Mouse (Mus musculus) cortical plate, adult 2 months (tissue): ENCODE measurements around the gene 2610042L04Rik.
"Not testable (repeated sequence)": the region's sequence is repeated elsewhere in the genome, so short reads cannot be mapped to it uniquely, and the experiment has no call there.

Source experiments
- CTCF ChIP-seq: fragments of 200-500 bp; IDR thresholded peaks from 2 replicates; pipeline ENCODE4 v1.5.1; 2011; ENCODE audit warnings: mild to moderate bottlenecking, control low read depth, low read length; ENCODE audit not compliant: insufficient read depth; ENCODE audit errors: extremely low read depth
- POLR2A ChIP-seq: fragments of 200-500 bp; IDR thresholded peaks from 2 replicates; pipeline ENCODE4 v1.6.1; 2011; ENCODE audit warnings: mild to moderate bottlenecking, low read length, control low read depth; ENCODE audit not compliant: insufficient read depth; ENCODE audit errors: extremely low read depth

- TF ChIP-seq POLR2A, CTCF: not testable (repeated sequence)
These were observed at the start of gene 2610042L04Rik for GRCm38 (mm10) chr14:4334476-4335080.
